Mouse (Mus musculus) limb, embryonic 12.5 days (tissue): ENCODE results near the gene Dctn3. TPM values are rescaled to one million over a fixed set of nuclear protein-coding genes. Genes with fewer than 3 reads are reported as not detected.

Source experiments
- ATAC-seq: fragments of 200-750 bp; cut with Nextera tagmentation; 2 replicates; pipeline ENCODE4 v1.8.0; 2017; ENCODE audit warnings: low read depth, moderate TSS enrichment; ENCODE audit not compliant: insufficient number of reproducible peaks, insufficient read depth, low FRiP score, low TSS enrichment
- H3K27ac ChIP-seq: fragments of 300-500 bp; sonication (generic); 2 replicates; pipeline ENCODE4 v1.5.1; 2016; ENCODE audit warnings: mild to moderate bottlenecking, moderate library complexity
- H3K27me3 ChIP-seq: fragments of 300-500 bp; sonication (generic); 2 replicates; pipeline ENCODE4 v1.6.1; 2016; ENCODE audit warnings: mild to moderate bottlenecking, moderate library complexity
- H3K36me3 ChIP-seq: fragments of 300-500 bp; sonication (generic); 2 replicates; pipeline ENCODE4 v1.6.1; 2016; ENCODE audit warnings: mild to moderate bottlenecking, moderate library complexity
- H3K4me1 ChIP-seq: fragments of 300-500 bp; sonication (generic); replicated peaks from 2 replicates; pipeline ENCODE4 v1.6.1; 2016
- H3K4me2 ChIP-seq: fragments of 300-500 bp; sonication (generic); 2 replicates; pipeline ENCODE4 v1.6.1; 2016; ENCODE audit warnings: mild to moderate bottlenecking, moderate library complexity
- H3K4me3 ChIP-seq: fragments of 300-500 bp; sonication (generic); replicated peaks from 2 replicates; pipeline ENCODE4 v1.5.1; 2016; ENCODE audit warnings: mild to moderate bottlenecking
- H3K9ac ChIP-seq: fragments of 300-500 bp; sonication (generic); replicated peaks from 2 replicates; pipeline ENCODE4 v1.6.1; 2016; ENCODE audit warnings: mild to moderate bottlenecking, moderate library complexity
- H3K9me3 ChIP-seq: fragments of 300-500 bp; sonication (generic); 2 replicates; pipeline ENCODE4 v1.6.1; 2016; ENCODE audit warnings: mild to moderate bottlenecking, moderate library complexity
- WGBS: fragments of 180-500 bp; shearing (Covaris S2); methylation state at CpG from one replicate; pipeline ENCODE4 v1.1.7; 2016; 5-methylcytosine and 5-hydroxymethylcytosine counted together
- polyA plus RNA-seq: library from polyadenylated mRNA; unstranded; fragments of >200 nt; fragmentation: Nextera tagmentation; extraction: Ambion mirVana; gene quantifications from 2 replicates; pipeline ENCODE4 v1.2.1, GENCODE M21; 2016

Dctn3 gene
- polyA plus RNA-seq, 1 experiment from 2014 or later = 104 TPM

DNA sequence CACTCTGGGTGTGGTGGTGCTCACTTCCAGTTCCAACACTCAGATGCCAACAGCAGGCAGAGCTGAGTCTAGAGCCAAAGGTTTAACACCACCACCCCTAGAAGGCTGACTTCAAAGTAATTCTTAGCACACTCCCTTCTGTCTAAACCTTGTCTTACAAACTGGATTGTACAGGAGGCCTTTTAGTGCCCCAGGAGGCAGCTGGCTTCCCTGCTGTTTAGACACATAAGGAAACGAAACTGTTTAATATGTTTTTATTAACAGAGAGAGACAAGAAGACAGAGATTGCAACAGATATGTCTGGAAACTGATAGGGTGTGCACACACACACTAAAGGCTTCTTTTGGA, 15.3 kb upstream of the Dctn3 start:
- Histone ChIP-seq H3K4me1 (peaks cover 15% of the 10 kb centered on the region), H3K4me3 (no peak overlapping the region), H3K4me2 (no peak overlapping the region), H3K27me3 (peaks cover 17% of the 10 kb centered on the region), H3K27ac (no peak overlapping the region), H3K9ac (no peak overlapping the region), H3K36me3 (peaks cover 15% of the 10 kb centered on the region), H3K9me3 (no peaks in the 10 kb centered on the region)
- 49% methylated on average over 1 of the region's 1 CpGs for WGBS
- no peak for ATAC-seq

DNA sequence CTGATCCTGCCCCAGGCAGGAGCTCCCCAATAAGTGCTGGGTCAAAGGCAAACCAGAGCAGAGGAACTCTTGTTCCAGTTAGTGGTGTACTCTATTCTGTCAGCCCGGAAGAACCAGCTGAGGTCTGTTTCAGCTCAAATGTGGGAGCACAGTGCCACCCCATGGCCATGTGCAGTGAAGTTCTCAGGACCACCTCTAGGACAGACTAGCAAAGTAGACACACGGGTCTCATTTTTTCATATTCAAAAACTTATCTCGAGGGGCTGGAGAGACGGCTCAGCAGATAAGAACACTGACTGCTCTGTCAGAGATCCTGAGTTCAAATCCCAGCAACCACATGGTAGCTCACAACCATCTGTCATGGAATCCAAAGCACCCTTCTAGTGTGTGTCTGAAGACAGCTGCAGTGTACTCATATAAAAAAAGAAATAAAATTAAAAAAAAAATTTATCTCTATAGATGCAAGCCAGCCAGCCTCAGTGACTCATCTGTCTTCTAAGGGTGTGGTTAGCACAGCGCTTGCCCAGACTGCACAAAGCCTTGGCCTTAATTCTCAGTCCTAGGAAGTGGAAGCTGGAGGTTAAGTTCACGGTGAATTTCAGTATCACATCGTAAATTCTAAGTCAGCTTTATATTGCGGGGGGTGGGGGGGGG, 14.8 kb upstream of the Dctn3 start:
- WGBS = 31% methylated on average over 8 of the region's 8 CpGs
- peaks cover 22% of the 10 kb centered on the region for H3K27me3 ChIP-seq
- no peak overlapping the region for H3K27ac ChIP-seq
- H3K4me2 ChIP-seq = no peak overlapping the region
- H3K36me3 ChIP-seq = peaks cover 15% of the 10 kb centered on the region
- no peak overlapping the region for H3K9ac ChIP-seq
- peaks cover 15% of the 10 kb centered on the region for H3K4me1 ChIP-seq
- peak; percentile 5; the same call in 1 of the 2 replicates for ATAC-seq
- no peak overlapping the region for H3K4me3 ChIP-seq
- H3K9me3 ChIP-seq = no peaks in the 10 kb centered on the region

DNA sequence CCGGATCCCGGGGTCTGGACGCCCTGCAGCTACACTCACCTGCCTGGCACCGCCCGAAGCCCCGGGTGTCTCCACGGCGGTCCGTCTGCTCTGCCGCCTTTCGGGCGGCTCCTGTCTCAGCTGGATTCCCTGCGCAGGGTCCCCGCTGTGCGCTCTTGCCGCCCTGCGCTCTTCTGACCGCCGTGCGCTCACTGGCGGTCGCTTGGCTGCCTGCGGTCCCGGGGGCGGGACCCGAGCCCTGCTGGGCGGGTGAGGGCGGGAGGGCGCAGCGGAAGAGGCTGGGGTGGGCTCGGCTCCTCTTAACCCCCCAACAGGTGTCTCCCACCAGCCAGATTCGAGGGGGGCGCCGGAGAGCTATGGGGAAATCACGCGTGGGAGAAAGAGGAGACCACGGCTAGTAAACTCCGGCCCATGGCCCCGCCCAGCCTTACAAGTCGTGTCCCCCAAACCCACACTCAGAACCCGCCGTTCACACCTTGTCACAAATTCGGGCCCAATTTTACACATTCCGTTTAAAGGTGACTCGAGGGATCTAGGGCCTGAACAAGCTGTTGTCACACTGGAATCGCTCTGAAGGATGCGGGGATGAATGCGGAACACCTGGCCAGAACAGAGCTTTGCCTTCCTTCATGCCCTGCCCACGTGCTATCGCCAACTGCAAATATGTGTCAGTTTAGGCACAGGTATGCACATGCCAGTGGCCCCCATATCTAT, 8.2 kb upstream of the Dctn3 start, which contains the start of gene Arid3c:
Gene Arid3c, minus strand, starts transcription at position 91 of the 714 bp plus-strand sequence.
- H3K4me1 ChIP-seq = peaks cover 10% of the 10 kb centered on the region

DNA sequence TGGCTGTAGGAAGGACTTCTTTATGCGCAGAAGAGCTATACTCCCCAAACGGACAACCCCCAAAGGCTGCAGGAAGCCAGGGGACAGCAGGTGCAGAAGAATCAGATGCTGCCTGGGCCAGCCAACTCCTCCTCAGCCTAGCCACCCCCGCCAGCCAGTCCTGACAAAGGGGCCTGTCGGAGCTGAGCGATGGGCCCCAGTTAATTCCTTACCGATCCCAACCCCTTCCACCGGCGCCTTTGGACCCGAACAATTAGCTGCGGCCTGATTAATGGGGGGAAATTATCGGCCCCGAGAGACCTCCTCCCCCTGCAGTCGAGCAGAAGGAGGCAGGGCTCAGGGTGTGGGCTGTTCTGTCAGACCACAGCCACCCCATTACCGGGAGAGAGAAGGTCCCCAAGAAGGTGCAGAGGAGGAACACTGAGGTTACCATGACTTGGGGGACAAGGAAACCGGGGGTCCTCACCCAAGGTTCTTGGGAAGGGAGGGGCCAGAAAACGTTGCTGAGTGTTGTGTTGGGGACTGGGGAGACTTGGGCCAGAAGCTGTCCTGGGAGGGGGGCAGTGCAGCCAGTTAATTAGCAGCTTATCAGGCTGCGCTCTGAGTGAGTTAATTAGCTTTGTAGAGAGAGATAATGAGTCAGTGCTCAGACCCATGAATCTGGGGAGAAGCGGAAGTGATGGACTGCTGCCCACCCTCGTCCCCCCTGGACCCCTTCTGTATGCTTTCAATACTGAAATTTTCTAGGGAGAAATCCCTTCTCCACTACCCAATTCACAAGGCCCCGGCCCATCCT, 4.1 kb upstream of the Dctn3 start:
- Histone ChIP-seq H3K36me3 (no peaks in the 10 kb centered on the region), H3K27me3 (peaks cover 83% of the 10 kb centered on the region), H3K9ac (no peak overlapping the region), H3K9me3 (no peaks in the 10 kb centered on the region), H3K4me3 (no peak overlapping the region), H3K4me1 (peaks cover 21% of the 10 kb centered on the region), H3K27ac (no peak overlapping the region), H3K4me2 (no peak overlapping the region)
- WGBS = 15% methylated on average over 20 of the region's 20 CpGs
- no peak for ATAC-seq

More for the DNA sequence above, 8.2 kb upstream of the Dctn3 start, which contains the start of gene Arid3c:
- 0 out of 2 replicates have a peak, but pooled peaks have one; percentile 34 for ATAC-seq
- no peak within 1 kb of the TSS for H3K27ac ChIP-seq
- peak within 1 kb of the TSS; percentile 34; the same call in 1 of the 2 replicates for H3K9ac ChIP-seq
- peaks cover 84% of the 10 kb centered on the region for H3K27me3 ChIP-seq
- H3K4me2 ChIP-seq = peak within 1 kb of the TSS; percentile 66
- no peaks in the 10 kb centered on the region for H3K9me3 ChIP-seq
- no peaks in the 10 kb centered on the region for H3K36me3 ChIP-seq
- WGBS = 2% methylated on average over 50 of the region's 50 CpGs
- H3K4me3 ChIP-seq = peak within 1 kb of the TSS; percentile 39

DNA sequence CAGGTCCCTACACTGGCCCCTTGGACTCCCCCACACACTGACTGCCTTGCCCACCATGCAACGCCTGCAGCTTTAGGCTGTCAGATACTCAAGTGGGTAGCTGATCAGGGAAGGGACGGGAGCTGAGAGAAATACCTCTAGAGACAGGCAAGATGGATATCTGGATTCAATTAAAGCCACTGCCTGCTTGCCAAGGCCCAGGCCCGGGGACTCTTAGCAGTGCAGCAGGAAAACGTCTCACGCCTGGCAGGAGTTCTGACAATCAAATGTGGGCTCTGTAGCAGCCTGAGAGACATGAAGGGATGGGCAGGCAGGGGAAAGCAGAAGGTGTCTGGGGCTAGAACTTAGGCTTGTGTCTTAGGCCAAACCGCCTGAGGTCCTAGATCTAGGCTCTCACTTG, 6.1 kb downstream of the Dctn3 start:
- H3K9ac ChIP-seq = 0 out of 2 replicates have a peak overlapping the region, but pooled peaks have one; percentile 1
- no peak for ATAC-seq
- 31% methylated on average over 6 of the region's 6 CpGs for WGBS

DNA sequence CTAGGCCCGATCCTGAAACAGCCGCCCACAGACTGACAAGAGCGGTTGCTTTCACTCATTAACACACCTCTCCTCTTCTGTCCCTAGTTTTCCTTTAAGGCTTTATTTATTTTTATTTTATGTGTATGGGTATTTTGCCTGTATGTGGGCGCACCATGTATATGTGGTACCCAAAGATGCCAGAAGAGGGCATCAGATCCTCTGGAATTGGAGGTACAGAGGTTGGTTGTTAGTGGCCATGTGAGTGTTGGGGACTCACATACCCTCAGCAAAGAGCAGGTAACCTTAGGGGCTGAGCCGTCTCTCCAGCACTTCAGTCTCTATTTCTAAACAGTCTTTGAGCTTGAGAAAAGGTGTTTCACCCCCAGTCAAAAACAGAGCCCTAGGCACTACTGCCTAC, 7.4 kb downstream of the Dctn3 start:
- no peak for ATAC-seq
- WGBS = 88% methylated on average over 5 of the region's 5 CpGs
- no peaks in the 10 kb centered on the region for H3K9me3 ChIP-seq
- peaks cover 36% of the 10 kb centered on the region for H3K4me1 ChIP-seq
- H3K4me2 ChIP-seq = no peak overlapping the region
- H3K4me3 ChIP-seq = no peak overlapping the region
- no peak overlapping the region for H3K9ac ChIP-seq
- H3K36me3 ChIP-seq = peaks cover 61% of the 10 kb centered on the region
- H3K27ac ChIP-seq = no peak overlapping the region
- H3K27me3 ChIP-seq = no peaks in the 10 kb centered on the region

More for the DNA sequence above, 6.1 kb downstream of the Dctn3 start:
- Histone ChIP-seq H3K4me2 (no peak overlapping the region), H3K36me3 (peaks cover 50% of the 10 kb centered on the region), H3K4me3 (no peak overlapping the region), H3K27ac (peak overlapping the region; percentile 46; the same call in 1 of the 2 replicates), H3K4me1 (peaks cover 30% of the 10 kb centered on the region), H3K27me3 (no peaks in the 10 kb centered on the region), H3K9me3 (no peaks in the 10 kb centered on the region)

DNA sequence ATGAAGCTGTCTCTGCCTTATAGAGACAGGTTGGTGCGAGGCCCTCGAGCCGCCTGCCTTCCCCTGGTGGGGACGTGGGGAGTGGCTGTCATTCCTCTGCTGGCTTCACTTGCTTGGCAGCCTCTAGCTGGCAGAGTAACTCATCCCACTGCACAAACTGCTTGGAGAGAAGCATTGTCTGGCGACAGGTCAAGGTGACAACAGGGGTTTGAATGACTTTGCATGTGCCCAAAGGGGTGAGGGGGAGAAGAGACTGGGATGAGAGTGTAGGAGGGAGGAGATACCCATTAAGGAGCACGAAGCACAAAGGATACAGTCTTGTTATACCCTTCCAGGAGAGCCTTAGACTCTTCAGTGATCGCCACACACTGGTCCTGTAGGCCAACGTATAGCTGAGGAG, 7.9 kb downstream of the Dctn3 start:
- Histone ChIP-seq H3K9ac (no peak overlapping the region), H3K27me3 (no peaks in the 10 kb centered on the region), H3K4me2 (no peak overlapping the region), H3K4me3 (no peak overlapping the region), H3K36me3 (peaks cover 59% of the 10 kb centered on the region), H3K9me3 (no peaks in the 10 kb centered on the region), H3K27ac (no peak overlapping the region), H3K4me1 (peaks cover 36% of the 10 kb centered on the region)
- WGBS = 78% methylated on average over 8 of the region's 8 CpGs
- no peak for ATAC-seq

DNA sequence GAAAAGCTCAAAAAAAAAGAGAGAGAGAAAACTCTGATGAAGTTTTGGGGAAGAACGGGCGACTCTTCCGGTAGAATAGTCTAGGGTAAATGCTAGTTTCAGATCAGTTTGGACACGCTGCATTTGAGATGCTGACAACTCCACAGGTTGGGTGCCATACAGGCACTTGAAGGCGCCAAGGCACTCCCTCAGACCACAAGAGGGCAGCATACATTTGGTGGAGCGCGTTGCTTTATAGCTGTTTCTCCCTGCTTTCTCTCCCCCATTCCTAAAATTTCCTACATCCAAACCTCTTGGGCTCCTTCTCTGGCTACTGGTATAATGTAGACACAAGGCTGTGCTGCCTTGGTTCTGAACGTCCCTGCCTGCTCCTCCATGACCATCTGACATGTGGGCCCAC, 8.7 kb downstream of the Dctn3 start:
- ATAC-seq = no peak
- Histone ChIP-seq H3K36me3 (peaks cover 51% of the 10 kb centered on the region), H3K4me1 (peaks cover 36% of the 10 kb centered on the region), H3K27ac (no peak overlapping the region), H3K9ac (no peak overlapping the region), H3K27me3 (no peaks in the 10 kb centered on the region), H3K4me3 (peak overlapping the region; percentile 80; the same call in 1 of the 2 replicates), H3K4me2 (peak overlapping the region; percentile 85), H3K9me3 (no peaks in the 10 kb centered on the region)
- whole genome bisulfite sequencing = 18% methylated on average over 8 of the region's 8 CpGs

DNA sequence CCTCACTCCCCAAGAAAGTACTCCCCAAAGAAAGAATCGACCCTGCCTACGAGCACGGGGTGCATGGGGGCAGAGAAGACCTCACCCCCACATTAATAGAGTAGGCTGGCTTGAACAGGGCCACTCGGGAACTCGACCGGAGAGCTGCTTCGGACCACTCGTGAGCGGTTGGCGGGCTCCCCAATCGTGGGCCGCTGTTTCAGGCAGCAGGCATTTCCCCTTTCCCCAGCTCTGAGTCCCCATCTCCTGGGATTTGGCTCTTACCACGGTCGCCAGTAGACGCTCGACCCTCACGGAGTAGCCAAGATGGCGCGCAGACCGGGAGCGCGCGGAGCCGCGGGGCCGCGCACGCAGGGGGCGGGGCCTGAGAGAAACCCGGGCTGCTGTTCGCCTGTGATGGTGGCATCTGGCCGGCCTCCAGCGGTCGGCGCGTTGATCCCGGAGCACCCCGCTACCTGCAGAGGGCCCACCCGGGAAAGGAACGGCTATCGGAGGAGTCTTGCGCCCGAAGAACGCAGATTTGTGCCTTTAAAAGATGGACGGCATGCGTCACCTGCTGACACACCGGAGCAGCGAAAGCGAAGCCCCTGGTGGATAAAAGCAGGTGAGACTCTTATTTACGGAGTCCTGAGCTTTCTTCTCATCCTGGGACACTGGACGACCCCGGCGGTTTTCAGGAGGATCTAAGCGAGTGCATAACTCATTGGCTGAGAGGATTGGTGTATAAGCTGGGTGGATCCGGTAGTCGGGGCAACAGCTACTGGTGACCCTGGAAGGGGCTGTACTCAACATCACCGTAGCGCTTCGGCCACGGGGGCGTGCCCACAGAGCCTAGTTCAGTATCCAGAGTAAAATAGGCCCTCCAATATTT, 9.5 kb downstream of the Dctn3 start, which contains the start of gene Rpp25l:
Gene Rpp25l, minus strand, starts transcription at position 338 of the 871 bp plus-strand sequence.
- H3K9ac ChIP-seq = peak within 1 kb of the TSS; percentile 92
- peaks cover 36% of the 10 kb centered on the region for H3K4me1 ChIP-seq
- H3K36me3 ChIP-seq = peaks cover 42% of the 10 kb centered on the region
- H3K9me3 ChIP-seq = no peaks in the 10 kb centered on the region
- H3K4me2 ChIP-seq = peak within 1 kb of the TSS; percentile 85
- peak within 1 kb of the TSS; percentile 80 for H3K4me3 ChIP-seq
- peak; percentile 52; the same call in 1 of the 2 replicates for ATAC-seq
- under 1% methylated on average over 61 of the region's 61 CpGs for WGBS
- H3K27ac ChIP-seq = peak within 1 kb of the TSS; percentile 83
- no peaks in the 10 kb centered on the region for H3K27me3 ChIP-seq

DNA sequence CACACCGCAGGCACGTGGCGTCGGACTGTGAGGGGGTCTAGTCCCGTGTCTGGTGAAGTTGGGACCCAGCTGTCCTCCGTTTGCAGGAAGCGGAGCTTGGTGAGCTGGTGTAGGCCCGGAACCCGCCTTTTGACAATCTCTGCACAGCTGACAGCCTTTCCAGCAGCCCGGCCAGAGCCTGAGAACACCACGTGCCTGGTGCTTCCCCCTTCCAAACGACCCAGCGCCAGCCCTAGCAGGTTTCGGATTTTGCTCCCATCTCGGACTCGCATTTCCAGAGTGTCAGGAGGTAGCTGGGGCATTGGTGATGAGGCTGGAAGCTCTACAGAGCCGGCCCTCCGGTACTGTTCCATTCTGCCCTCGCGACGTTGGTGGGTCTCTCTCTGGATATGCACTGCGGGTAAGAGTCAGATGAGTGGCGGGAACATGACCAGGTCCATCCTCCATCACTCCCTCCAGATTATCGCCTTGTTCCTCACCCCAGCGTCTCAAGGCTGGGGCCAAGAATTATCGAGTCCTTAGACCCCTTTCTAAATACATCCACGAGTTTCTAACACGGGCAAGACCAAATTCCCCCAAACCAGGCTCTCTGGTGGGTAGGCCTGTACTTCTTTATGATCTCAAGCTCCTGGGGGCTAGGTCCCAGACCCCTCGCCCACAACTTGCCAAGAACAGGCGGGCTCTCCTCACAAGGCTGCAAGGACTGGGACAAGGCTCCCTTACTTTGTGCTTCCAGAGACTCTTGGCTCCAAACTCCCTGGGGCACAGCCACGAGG, 10.4 kb downstream of the Dctn3 start:
- Histone ChIP-seq H3K4me2 (peak overlapping the region; percentile 85), H3K27ac (peak overlapping the region; percentile 83), H3K9ac (peak overlapping the region; percentile 92), H3K4me1 (peaks cover 36% of the 10 kb centered on the region), H3K9me3 (no peaks in the 10 kb centered on the region), H3K4me3 (peak overlapping the region; percentile 80), H3K27me3 (peaks cover 6% of the 10 kb centered on the region), H3K36me3 (peaks cover 35% of the 10 kb centered on the region)
- 51% methylated on average over 31 of the region's 31 CpGs for WGBS
- ATAC-seq = peak; percentile 13; the same call in 1 of the 2 replicates
